Mouse (Mus musculus) midbrain, embryonic 11.5 days (tissue): ENCODE data around the gene AW822073. TPM values are rescaled to one million over a fixed set of nuclear protein-coding genes. Genes with fewer than 3 reads are reported as not detected.
"Not testable (repeated sequence)": the region's sequence is repeated elsewhere in the genome, so short reads cannot be mapped to it uniquely, and the experiment has no call there.

Experiments
- ATAC-seq: fragments of 200-750 bp; cut with Nextera tagmentation; 2 replicates; pipeline ENCODE4 v1.8.0; 2017; ENCODE audit warnings: moderate TSS enrichment, moderate library complexity; ENCODE audit not compliant: low FRiP score
- DNase-seq: peaks from one replicate; pipeline ENCODE4 v3.0.0; 2015; ENCODE audit warnings: low spot score; ENCODE audit errors: missing footprints
- H3K27ac ChIP-seq: fragments of 300-500 bp; sonication (generic); 2 replicates; pipeline ENCODE4 v1.5.1; 2014; ENCODE audit warnings: low read depth, low read length
- H3K27me3 ChIP-seq: fragments of 300-500 bp; sonication (generic); 2 replicates; pipeline ENCODE4 v1.6.1; 2014; ENCODE audit warnings: mild to moderate bottlenecking, low read length, moderate library complexity, mixed read lengths; ENCODE audit not compliant: control insufficient read depth, insufficient read depth
- H3K36me3 ChIP-seq: fragments of 300-500 bp; sonication (generic); 2 replicates; pipeline ENCODE4 v1.6.1; 2014; ENCODE audit warnings: mild to moderate bottlenecking, low read length, moderate library complexity, mixed read lengths; ENCODE audit not compliant: control insufficient read depth, insufficient read depth
- H3K4me1 ChIP-seq: fragments of 300-500 bp; sonication (generic); 2 replicates; pipeline ENCODE4 v1.6.1; 2014; ENCODE audit warnings: low read length; ENCODE audit not compliant: control insufficient read depth, insufficient read depth
- H3K4me2 ChIP-seq: fragments of 300-500 bp; sonication (generic); 2 replicates; pipeline ENCODE4 v1.6.1; 2014; ENCODE audit warnings: mild to moderate bottlenecking, moderate library complexity
- H3K4me3 ChIP-seq: fragments of 300-500 bp; sonication (generic); 2 replicates; pipeline ENCODE4 v1.5.1; 2014; ENCODE audit warnings: low read depth, low read length
- H3K9ac ChIP-seq: fragments of 300-500 bp; sonication (generic); 2 replicates; pipeline ENCODE4 v1.6.1; 2014; ENCODE audit warnings: low read length
- H3K9me3 ChIP-seq: fragments of 300-500 bp; sonication (generic); 2 replicates; pipeline ENCODE4 v1.6.1; 2016; ENCODE audit warnings: low read length; ENCODE audit not compliant: control insufficient read depth
- WGBS: fragments of 180-500 bp; shearing (Covaris S2); extraction: QIAGEN DNeasy Blood & Tissue Kit; methylation state at CpG from one replicate; pipeline ENCODE4 v1.1.7; 2014; 5-methylcytosine and 5-hydroxymethylcytosine counted together
- polyA plus RNA-seq: library from polyadenylated mRNA; unstranded; fragments of >200 nt; fragmentation: Nextera tagmentation; extraction: Ambion mirVana; gene quantifications from 2 replicates; pipeline ENCODE4 v1.2.1, GENCODE M21; 2014

AW822073 gene
- polyA plus RNA-seq, 1 experiment from 2014 or later: not detected

- not testable (repeated sequence) for H3K36me3 ChIP-seq, H3K4me2 ChIP-seq, H3K27ac ChIP-seq, H3K27me3 ChIP-seq, H3K9me3 ChIP-seq, H3K9ac ChIP-seq, ATAC-seq, H3K4me3 ChIP-seq, H3K4me1 ChIP-seq
- DNase-seq: peak; percentile 86
- 85% methylated on average over 27 of the region's 31 CpGs for WGBS
Observed at GRCm38 (mm10) chr10:58223972-58224805, 541 bp downstream of the AW822073 start.

- not testable (repeated sequence) for H3K4me1 ChIP-seq, ATAC-seq, H3K36me3 ChIP-seq, H3K4me3 ChIP-seq, DNase-seq, H3K27me3 ChIP-seq, H3K9me3 ChIP-seq, H3K27ac ChIP-seq, H3K9ac ChIP-seq, H3K4me2 ChIP-seq
- 87% methylated on average over 3 of the region's 6 CpGs for WGBS
Observed at GRCm38 (mm10) chr10:58223161-58223560, 1.6 kb downstream of the AW822073 start.

DNA sequence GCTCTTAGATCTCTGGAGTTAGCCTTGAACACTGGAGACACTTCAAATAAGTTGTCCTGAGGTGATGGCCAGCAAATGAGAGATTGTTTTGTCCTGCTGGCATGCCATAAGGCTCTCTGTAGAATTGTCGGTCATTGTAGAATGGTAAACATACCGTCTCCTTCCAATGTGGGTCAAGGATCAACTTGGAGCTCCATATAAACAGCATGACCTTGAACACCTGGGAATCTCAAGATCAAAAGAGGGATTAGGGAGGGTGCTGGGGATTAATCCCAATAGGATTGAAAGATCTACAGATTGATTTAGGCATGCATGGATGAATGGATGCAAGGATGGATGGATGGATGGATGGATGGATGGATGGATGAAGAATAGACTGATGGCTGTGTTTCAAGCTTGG is 3.2 kb downstream of the AW822073 start:
- not testable (repeated sequence) for H3K9ac ChIP-seq, H3K27ac ChIP-seq, H3K4me2 ChIP-seq, H3K27me3 ChIP-seq, H3K4me3 ChIP-seq, DNase-seq, H3K4me1 ChIP-seq, H3K9me3 ChIP-seq, ATAC-seq, H3K36me3 ChIP-seq
- WGBS: 90% methylated on average over 2 of the region's 2 CpGs

DNA sequence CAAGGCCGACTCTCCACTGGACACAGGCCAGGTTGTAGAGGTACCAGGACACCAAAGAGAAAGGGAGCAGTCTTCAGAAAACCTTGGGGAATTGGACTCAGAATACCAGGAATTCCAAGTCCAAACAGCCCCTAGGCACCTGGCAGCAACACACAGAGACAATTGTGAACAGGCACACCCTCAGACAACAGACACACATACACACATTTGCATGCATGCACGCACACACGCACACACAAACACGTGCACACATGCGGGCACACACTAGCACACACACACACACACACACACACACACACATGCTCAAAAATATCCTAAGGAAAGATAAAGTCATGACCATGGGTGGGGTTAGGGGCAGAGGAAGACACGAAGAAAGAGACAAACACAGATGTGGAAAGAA is 4.0 kb downstream of the AW822073 start:
- no peaks in the 10 kb centered on the region; the same call in none of the 2 replicates for H3K9me3 ChIP-seq
- H3K4me3 ChIP-seq: no peak overlapping the region
- no peaks in the 10 kb centered on the region for H3K4me1 ChIP-seq
- WGBS: 82% methylated on average over 6 of the region's 6 CpGs
- no peak overlapping the region for H3K9ac ChIP-seq
- H3K4me2 ChIP-seq: no peak overlapping the region
- H3K27ac ChIP-seq: no peak overlapping the region
- H3K36me3 ChIP-seq: no peaks in the 10 kb centered on the region
- H3K27me3 ChIP-seq: no peaks in the 10 kb centered on the region
- no peak for ATAC-seq
- peak; percentile 81 for DNase-seq

DNA sequence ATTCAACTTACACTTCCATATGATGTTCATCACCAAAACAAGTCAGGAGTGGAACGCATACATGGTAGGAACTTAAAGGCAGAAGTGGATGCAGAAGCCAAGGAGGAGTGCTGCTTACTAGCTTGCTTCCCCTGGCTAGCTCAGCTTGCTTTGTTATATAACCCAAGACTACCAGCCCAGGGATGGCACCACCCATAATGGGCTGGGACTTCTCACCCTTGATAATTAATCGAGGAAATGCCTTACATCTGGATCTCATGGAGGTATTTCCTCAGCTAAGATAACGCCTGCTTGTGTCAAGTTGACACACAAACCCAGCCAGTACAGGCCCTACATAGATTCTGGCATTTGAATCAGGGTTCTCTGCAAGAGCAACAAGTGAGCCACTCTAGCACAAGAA is 7.4 kb downstream of the AW822073 start:
- 85% methylated on average over 3 of the region's 3 CpGs for WGBS
- H3K27ac ChIP-seq: no peak overlapping the region
- no peaks in the 10 kb centered on the region for H3K36me3 ChIP-seq
- H3K4me3 ChIP-seq: no peak overlapping the region
- H3K4me2 ChIP-seq: no peak overlapping the region
- DNase-seq (no peak), ATAC-seq (no peak)
- no peaks in the 10 kb centered on the region for H3K27me3 ChIP-seq
- H3K9me3 ChIP-seq: no peaks in the 10 kb centered on the region; the same call in 1 of the 2 replicates
- H3K9ac ChIP-seq: no peak overlapping the region
- no peaks in the 10 kb centered on the region for H3K4me1 ChIP-seq

DNA sequence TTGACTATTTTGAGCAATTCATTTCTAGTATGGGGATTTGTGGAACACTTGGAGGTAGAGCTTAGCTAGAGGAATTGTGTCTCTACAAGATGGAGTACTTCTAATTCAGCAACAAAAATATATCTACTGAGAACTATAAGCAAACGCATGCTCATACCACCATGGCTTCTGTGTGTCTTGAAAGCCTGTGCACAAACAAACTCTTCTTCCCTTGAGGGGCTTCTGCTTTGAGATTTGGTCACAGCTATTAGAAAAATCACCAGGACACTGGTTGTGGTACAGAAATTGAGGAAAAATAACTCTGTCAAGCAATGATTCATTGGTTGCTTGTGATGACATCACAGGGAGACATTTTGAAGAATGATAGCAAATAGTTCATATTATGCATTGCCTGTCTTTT is 9.4 kb downstream of the AW822073 start:
- Histone ChIP-seq H3K27ac (no peak overlapping the region), H3K36me3 (no peaks in the 10 kb centered on the region), H3K9me3 (no peaks in the 10 kb centered on the region; the same call in 1 of the 2 replicates), H3K4me1 (no peaks in the 10 kb centered on the region), H3K27me3 (no peaks in the 10 kb centered on the region), H3K4me2 (no peak overlapping the region), H3K9ac (no peak overlapping the region), H3K4me3 (no peak overlapping the region)
- ATAC-seq (no peak), DNase-seq (no peak)
- 83% methylated on average over 1 of the region's 1 CpGs for WGBS

- ATAC-seq: no peak
Observed at GRCm38 (mm10) chr10:58214934-58215333, 9.8 kb downstream of the AW822073 start.

DNA sequence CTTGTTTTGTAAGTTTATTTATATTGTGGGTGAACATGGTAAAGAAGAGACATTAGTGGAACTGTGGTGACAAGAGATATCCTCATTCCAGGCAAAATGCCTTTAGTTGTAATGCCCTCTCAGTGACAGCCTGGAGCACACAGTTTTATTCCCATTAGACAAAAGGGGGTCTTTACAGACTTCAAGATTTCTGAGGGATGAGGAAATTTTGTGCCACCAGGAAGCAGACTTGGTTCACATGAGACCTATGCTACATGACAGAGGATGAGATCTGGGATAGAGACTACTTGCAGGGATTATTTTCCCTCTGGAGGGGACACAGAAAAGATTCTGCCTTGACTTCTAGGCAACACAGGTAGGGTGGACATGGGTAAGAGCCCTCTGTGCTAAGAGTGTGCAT is 10.2 kb downstream of the AW822073 start:
- DNase-seq (no peak), ATAC-seq (no peak)
- H3K36me3 ChIP-seq: no peaks in the 10 kb centered on the region
- no peak overlapping the region for H3K27ac ChIP-seq
- H3K4me3 ChIP-seq: no peak overlapping the region
- H3K27me3 ChIP-seq: no peaks in the 10 kb centered on the region
- no peak overlapping the region for H3K9ac ChIP-seq
- no peak overlapping the region for H3K4me2 ChIP-seq
- no peaks in the 10 kb centered on the region for H3K4me1 ChIP-seq
- H3K9me3 ChIP-seq: no peaks in the 10 kb centered on the region; the same call in 1 of the 2 replicates

More at GRCm38 (mm10) chr10:58214934-58215333, 9.8 kb downstream of the AW822073 start:
- no peak overlapping the region for H3K27ac ChIP-seq
- H3K9me3 ChIP-seq: no peaks in the 10 kb centered on the region; the same call in 1 of the 2 replicates
- no peak overlapping the region for H3K9ac ChIP-seq
- no peaks in the 10 kb centered on the region for H3K4me1 ChIP-seq
- 73% methylated on average over 5 of the region's 5 CpGs for WGBS
- H3K36me3 ChIP-seq: no peaks in the 10 kb centered on the region
- no peaks in the 10 kb centered on the region for H3K27me3 ChIP-seq
- no peak overlapping the region for H3K4me2 ChIP-seq
- no peak overlapping the region for H3K4me3 ChIP-seq
- DNase-seq: no peak

DNA sequence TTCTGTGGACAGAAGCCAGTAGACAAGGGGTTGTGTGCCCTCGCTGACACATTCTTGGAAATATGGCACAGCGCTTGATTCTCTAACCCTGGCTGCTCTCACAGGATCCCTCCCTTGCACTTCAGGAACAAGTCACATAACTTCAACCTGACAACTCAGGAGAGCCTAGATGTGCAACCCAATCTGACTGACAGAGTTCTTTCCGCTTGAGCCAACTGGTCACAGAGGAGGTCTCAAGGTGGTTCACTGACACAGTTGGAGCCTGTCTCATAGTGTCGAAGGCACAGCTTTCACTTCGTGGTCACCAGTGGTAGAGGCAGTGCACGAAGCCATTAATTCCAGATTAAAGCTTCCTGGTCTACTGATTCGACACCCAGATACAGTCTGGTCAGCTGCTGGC is 12.5 kb downstream of the AW822073 start:
- Histone ChIP-seq H3K4me2 (no peak overlapping the region), H3K4me3 (no peak overlapping the region), H3K27ac (no peak overlapping the region), H3K36me3 (no peaks in the 10 kb centered on the region), H3K27me3 (no peaks in the 10 kb centered on the region), H3K4me1 (no peaks in the 10 kb centered on the region), H3K9me3 (no peaks in the 10 kb centered on the region), H3K9ac (no peak overlapping the region)
- no peak for ATAC-seq
- WGBS: 75% methylated on average over 7 of the region's 7 CpGs
- no peak for DNase-seq
